Mouse (Mus musculus): ENCODE results near the gene Gm3435. TPM values are rescaled to one million over a fixed set of nuclear protein-coding genes. Genes with fewer than 3 reads are reported as not detected.

Gene Gm3435
- polyA plus RNA-seq, 1 experiment from 2014 or later = 8.0 TPM

- Histone ChIP-seq H3K4me2 (no peak overlapping the region), H3K27me3 (ENCODE audit: control insufficient read depth, insufficient read depth, low read length) (no peaks in the 10 kb centered on the region), H3K36me3 (ENCODE audit: control insufficient read depth, insufficient read depth, low read length) (peaks cover 7% of the 10 kb centered on the region; the same call in 1 of the 2 replicates), H3K27ac (ENCODE audit: low read depth, low read length) (no peak overlapping the region), H3K9me3 (ENCODE audit: control insufficient read depth, low read length) (no peaks in the 10 kb centered on the region), H3K4me1 (ENCODE audit: control insufficient read depth, insufficient read depth, low read length) (no peaks in the 10 kb centered on the region), H3K4me3 (ENCODE audit: low read depth, low read length) (no peak overlapping the region), H3K9ac (ENCODE audit: low read length) (no peak overlapping the region)
- DNase-seq (ENCODE audit: low spot score, missing footprints) (no peak), ATAC-seq (ENCODE audit: low FRiP score) (no peak)
- WGBS = 93% methylated on average over 5 of the region's 5 CpGs
Measured at GRCm38 (mm10) chr17:15058161-15058591, 48.2 kb downstream of the Gm3435 start.

GRCm38 (mm10) chr17:15059646-15060045 lies 49.7 kb downstream of the Gm3435 start:
- Histone ChIP-seq H3K27ac (ENCODE audit: low read depth, low read length) (no peak overlapping the region), H3K36me3 (ENCODE audit: control insufficient read depth, insufficient read depth, low read length) (peaks cover 7% of the 10 kb centered on the region; the same call in 1 of the 2 replicates), H3K4me3 (ENCODE audit: low read depth, low read length) (no peak overlapping the region), H3K4me2 (no peak overlapping the region), H3K9me3 (ENCODE audit: control insufficient read depth, low read length) (no peaks in the 10 kb centered on the region), H3K9ac (ENCODE audit: low read length) (no peak overlapping the region), H3K4me1 (ENCODE audit: control insufficient read depth, insufficient read depth, low read length) (no peaks in the 10 kb centered on the region), H3K27me3 (ENCODE audit: control insufficient read depth, insufficient read depth, low read length) (no peaks in the 10 kb centered on the region)
- WGBS = 94% methylated on average over 14 of the region's 14 CpGs
- DNase-seq (ENCODE audit: low spot score, missing footprints) (no peak), ATAC-seq (ENCODE audit: low FRiP score) (no peak)

- no peak overlapping the region for H3K4me3 ChIP-seq (ENCODE audit: low read depth, low read length)
- H3K9ac ChIP-seq (ENCODE audit: low read length) = no peak overlapping the region
- WGBS = 91% methylated on average over 6 of the region's 6 CpGs
- H3K4me2 ChIP-seq = no peak overlapping the region
- H3K9me3 ChIP-seq (ENCODE audit: control insufficient read depth, low read length) = no peaks in the 10 kb centered on the region
- no peak overlapping the region for H3K27ac ChIP-seq (ENCODE audit: low read depth, low read length)
- no peak for DNase-seq (ENCODE audit: low spot score, missing footprints)
- peaks cover 7% of the 10 kb centered on the region; the same call in 1 of the 2 replicates for H3K36me3 ChIP-seq (ENCODE audit: control insufficient read depth, insufficient read depth, low read length)
- no peaks in the 10 kb centered on the region for H3K27me3 ChIP-seq (ENCODE audit: control insufficient read depth, insufficient read depth, low read length)
- ATAC-seq (ENCODE audit: low FRiP score) = no peak
- no peaks in the 10 kb centered on the region for H3K4me1 ChIP-seq (ENCODE audit: control insufficient read depth, insufficient read depth, low read length)
Measured at GRCm38 (mm10) chr17:15060356-15060755, 50.4 kb downstream of the Gm3435 start.

- ATAC-seq (ENCODE audit: low FRiP score) (peak; percentile 89), DNase-seq (ENCODE audit: low spot score, missing footprints) (peak; percentile 92)
- H3K27ac ChIP-seq (ENCODE audit: low read depth, low read length) = peak overlapping the region; percentile 22; the same call in 1 of the 2 replicates
- H3K4me1 ChIP-seq (ENCODE audit: control insufficient read depth, insufficient read depth, low read length) = peaks cover 8% of the 10 kb centered on the region
- H3K9ac ChIP-seq (ENCODE audit: low read length) = peak overlapping the region; percentile 39
- H3K4me2 ChIP-seq = peak overlapping the region; percentile 24
- WGBS = 42% methylated on average over 13 of the region's 13 CpGs
- no peak overlapping the region for H3K4me3 ChIP-seq (ENCODE audit: low read depth, low read length)
- H3K9me3 ChIP-seq (ENCODE audit: control insufficient read depth, low read length) = no peaks in the 10 kb centered on the region
- no peaks in the 10 kb centered on the region for H3K36me3 ChIP-seq (ENCODE audit: control insufficient read depth, insufficient read depth, low read length)
- no peaks in the 10 kb centered on the region for H3K27me3 ChIP-seq (ENCODE audit: control insufficient read depth, insufficient read depth, low read length)
Measured at GRCm38 (mm10) chr17:15065391-15066024, 55.5 kb downstream of the Gm3435 start.

- no peaks in the 10 kb centered on the region for H3K27me3 ChIP-seq (ENCODE audit: control insufficient read depth, insufficient read depth, low read length)
- 48% methylated on average over 6 of the region's 6 CpGs for WGBS
- DNase-seq (ENCODE audit: low spot score, missing footprints) (no peak), ATAC-seq (ENCODE audit: low FRiP score) (peak; percentile 95)
- peak overlapping the region; percentile 48; the same call in 1 of the 2 replicates for H3K27ac ChIP-seq (ENCODE audit: low read depth, low read length)
- H3K36me3 ChIP-seq (ENCODE audit: control insufficient read depth, insufficient read depth, low read length) = no peaks in the 10 kb centered on the region
- peaks cover 8% of the 10 kb centered on the region for H3K4me1 ChIP-seq (ENCODE audit: control insufficient read depth, insufficient read depth, low read length)
- H3K4me3 ChIP-seq (ENCODE audit: low read depth, low read length) = no peak overlapping the region
- H3K9me3 ChIP-seq (ENCODE audit: control insufficient read depth, low read length) = no peaks in the 10 kb centered on the region
- peak overlapping the region; percentile 39 for H3K9ac ChIP-seq (ENCODE audit: low read length)
- H3K4me2 ChIP-seq = peak overlapping the region; percentile 24
Measured at GRCm38 (mm10) chr17:15066066-15066465, 56.1 kb downstream of the Gm3435 start.

- Histone ChIP-seq H3K4me1 (ENCODE audit: control insufficient read depth, insufficient read depth, low read length) (peaks cover 8% of the 10 kb centered on the region), H3K9me3 (ENCODE audit: control insufficient read depth, low read length) (no peaks in the 10 kb centered on the region), H3K4me2 (no peak overlapping the region), H3K9ac (ENCODE audit: low read length) (no peak overlapping the region), H3K36me3 (ENCODE audit: control insufficient read depth, insufficient read depth, low read length) (no peaks in the 10 kb centered on the region), H3K27me3 (ENCODE audit: control insufficient read depth, insufficient read depth, low read length) (no peaks in the 10 kb centered on the region), H3K27ac (ENCODE audit: low read depth, low read length) (no peak overlapping the region), H3K4me3 (ENCODE audit: low read depth, low read length) (no peak overlapping the region)
- 49% methylated on average over 1 of the region's 1 CpGs for WGBS
- no peak for ATAC-seq (ENCODE audit: low FRiP score)
- DNase-seq (ENCODE audit: low spot score, missing footprints) = no peak
Measured at GRCm38 (mm10) chr17:15066911-15067310, 56.9 kb downstream of the Gm3435 start.

- no peaks in the 10 kb centered on the region for H3K9me3 ChIP-seq (ENCODE audit: control insufficient read depth, low read length)
- H3K36me3 ChIP-seq (ENCODE audit: control insufficient read depth, insufficient read depth, low read length) = no peaks in the 10 kb centered on the region
- H3K4me3 ChIP-seq (ENCODE audit: low read depth, low read length) = no peak overlapping the region
- H3K4me1 ChIP-seq (ENCODE audit: control insufficient read depth, insufficient read depth, low read length) = peaks cover 8% of the 10 kb centered on the region
- no peak overlapping the region for H3K9ac ChIP-seq (ENCODE audit: low read length)
- ATAC-seq (ENCODE audit: low FRiP score) (no peak), DNase-seq (ENCODE audit: low spot score, missing footprints) (no peak)
- H3K27ac ChIP-seq (ENCODE audit: low read depth, low read length) = no peak overlapping the region
- H3K4me2 ChIP-seq = no peak overlapping the region
- H3K27me3 ChIP-seq (ENCODE audit: control insufficient read depth, insufficient read depth, low read length) = no peaks in the 10 kb centered on the region
- WGBS = 79% methylated on average over 8 of the region's 8 CpGs
Measured at GRCm38 (mm10) chr17:15068040-15068792, 58.2 kb downstream of the Gm3435 start.

- Histone ChIP-seq H3K4me1 (ENCODE audit: control insufficient read depth, insufficient read depth, low read length) (peaks cover 8% of the 10 kb centered on the region), H3K36me3 (ENCODE audit: control insufficient read depth, insufficient read depth, low read length) (no peaks in the 10 kb centered on the region), H3K4me2 (no peak overlapping the region), H3K27me3 (ENCODE audit: control insufficient read depth, insufficient read depth, low read length) (no peaks in the 10 kb centered on the region), H3K9me3 (ENCODE audit: control insufficient read depth, low read length) (no peaks in the 10 kb centered on the region), H3K27ac (ENCODE audit: low read depth, low read length) (no peak overlapping the region), H3K9ac (ENCODE audit: low read length) (no peak overlapping the region), H3K4me3 (ENCODE audit: low read depth, low read length) (no peak overlapping the region)
- DNase-seq (ENCODE audit: low spot score, missing footprints) = no peak
- 77% methylated on average over 2 of the region's 2 CpGs for WGBS
- ATAC-seq (ENCODE audit: low FRiP score) = no peak
Measured at GRCm38 (mm10) chr17:15069124-15069523, 59.1 kb downstream of the Gm3435 start.
